Mouse (Mus musculus) kidney, postnatal 0 days (tissue): ENCODE data around the gene Pkd1. TPM values are rescaled to one million over a fixed set of nuclear protein-coding genes. Genes with fewer than 3 reads are reported as not detected.
A peak's percentile ranks its signal among the peaks of the same experiment; 100 is the strongest.

Source experiments
- ATAC-seq: fragments of 200-750 bp; cut with Nextera tagmentation; replicated peaks from 2 replicates; pipeline ENCODE4 v1.8.0; 2017; ENCODE audit warnings: low read depth, moderate number of reproducible peaks, moderate TSS enrichment, moderate library complexity; ENCODE audit not compliant: low FRiP score
- DNase-seq: peaks from one replicate; pipeline ENCODE4 v3.0.0-alpha.2; 2016; ENCODE audit warnings: low spot score
- H3K27ac ChIP-seq: fragments of 300-500 bp; sonication (generic); 2 replicates; pipeline ENCODE4 v1.5.1; 2014; ENCODE audit warnings: mild to moderate bottlenecking
- H3K27me3 ChIP-seq: fragments of 300-500 bp; sonication (generic); 2 replicates; pipeline ENCODE4 v1.6.1; 2014; ENCODE audit warnings: low read length, mixed read lengths; ENCODE audit not compliant: insufficient read depth
- H3K36me3 ChIP-seq: fragments of 300-500 bp; sonication (generic); 2 replicates; pipeline ENCODE4 v1.6.1; 2014; ENCODE audit warnings: low read length, mixed read lengths; ENCODE audit not compliant: insufficient read depth
- H3K4me1 ChIP-seq: fragments of 300-500 bp; sonication (generic); replicated peaks from 2 replicates; pipeline ENCODE4 v1.6.1; 2014; ENCODE audit warnings: antibody characterized with exemption, low read length, mixed read lengths; ENCODE audit not compliant: insufficient read depth
- H3K4me2 ChIP-seq: fragments of 300-500 bp; sonication (generic); 2 replicates; pipeline ENCODE4 v1.6.1; 2014; ENCODE audit warnings: mild to moderate bottlenecking, low read length, moderate library complexity, mixed read lengths
- H3K4me3 ChIP-seq: fragments of 300-500 bp; sonication (generic); replicated peaks from 2 replicates; pipeline ENCODE4 v1.5.1; 2014; ENCODE audit warnings: low read depth, low read length
- H3K9ac ChIP-seq: fragments of 300-500 bp; sonication (generic); 2 replicates; pipeline ENCODE4 v1.6.1; 2014; ENCODE audit warnings: low read depth, low read length
- H3K9me3 ChIP-seq: fragments of 300-500 bp; sonication (generic); replicated peaks from 2 replicates; pipeline ENCODE4 v1.6.1; 2016; ENCODE audit warnings: low read length, inconsistent platforms, mixed read lengths
- CTCF ChIP-seq: IDR thresholded peaks from 2 replicates; pipeline ENCODE4 v1.5.1; 2016; ENCODE audit warnings: antibody characterized with exemption, low read depth, mild to moderate bottlenecking, moderate library complexity
- WGBS: fragments of 180-500 bp; shearing (Covaris S2); extraction: QIAGEN DNeasy Blood & Tissue Kit; methylation state at CpG from one replicate; pipeline ENCODE4 v1.1.7; 2014; 5-methylcytosine and 5-hydroxymethylcytosine counted together
- polyA plus RNA-seq: library from polyadenylated mRNA; unstranded; fragments of >200 nt; fragmentation: Nextera tagmentation; extraction: Ambion mirVana; gene quantifications from 2 replicates; pipeline ENCODE4 v1.2.1, GENCODE M21; 2015

Pkd1 gene
- polyA plus RNA-seq, 1 experiment from 2014 or later = 17.7 TPM

DNA sequence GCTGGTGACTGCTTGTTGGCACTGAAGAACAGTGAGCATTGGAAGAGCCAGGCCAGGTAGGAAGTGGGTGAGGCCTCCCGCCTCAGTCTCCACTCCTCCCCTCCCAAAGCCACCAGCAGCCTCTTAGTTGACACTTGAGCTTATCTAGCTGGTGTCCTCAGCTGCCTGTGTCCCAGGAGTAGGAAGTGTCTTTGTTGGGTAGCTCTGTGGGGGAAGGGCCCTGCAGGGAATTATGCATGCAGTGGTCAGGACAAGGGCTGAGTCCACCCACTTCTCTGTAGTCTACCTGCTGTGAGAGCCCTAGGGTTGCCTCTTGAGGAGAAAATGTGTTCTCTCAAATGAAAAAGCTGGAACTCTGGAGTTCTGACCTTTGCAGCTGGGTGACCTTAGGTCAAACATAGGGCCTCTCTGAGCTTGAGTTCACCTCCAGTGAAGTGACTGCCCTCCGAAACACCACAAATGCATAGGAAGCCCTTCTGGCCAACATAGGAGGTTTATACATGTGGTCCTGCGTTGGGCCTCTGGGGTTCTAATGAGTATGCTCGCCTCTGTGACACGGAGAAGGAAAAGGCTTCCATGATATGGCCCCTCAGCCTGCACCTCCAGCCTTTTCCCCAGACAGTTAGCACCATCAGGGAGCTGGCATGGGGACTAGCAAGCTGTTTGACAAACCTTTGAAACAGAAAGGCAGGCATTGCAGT lies 87.3 kb downstream of the Pkd1 start:
- Histone ChIP-seq H3K4me1 (peaks cover 17% of the 10 kb centered on the region), H3K4me2 (no peak overlapping the region), H3K9me3 (no peaks in the 10 kb centered on the region), H3K36me3 (peaks cover 11% of the 10 kb centered on the region; the same call in 1 of the 2 replicates), H3K4me3 (no peak overlapping the region), H3K27ac (no peak overlapping the region), H3K27me3 (no peaks in the 10 kb centered on the region), H3K9ac (no peak overlapping the region)
- ATAC-seq (no peak), DNase-seq (no peak)
- WGBS = 74% methylated on average over 5 of the region's 5 CpGs
- TF ChIP-seq CTCF = no peak

DNA sequence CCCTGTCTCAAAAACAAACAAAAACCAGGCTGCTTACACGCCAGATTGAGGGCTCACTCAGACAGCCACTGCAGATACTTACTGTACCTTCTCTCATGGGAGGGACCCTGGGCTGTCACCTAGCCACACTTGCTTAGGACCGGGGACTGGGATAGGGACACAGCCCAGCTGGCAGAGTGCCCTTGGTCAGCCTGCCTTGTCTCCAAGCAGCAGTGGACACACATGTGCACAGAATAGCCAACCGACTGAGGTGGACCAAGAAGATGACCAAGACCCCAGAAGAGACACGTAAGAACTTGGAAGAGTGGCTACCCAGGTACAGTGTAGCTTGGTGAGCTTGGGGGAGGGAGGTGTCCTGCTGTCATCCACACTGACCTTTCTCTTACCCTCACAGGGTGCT lies 88.6 kb downstream of the Pkd1 start:
- no peak overlapping the region for H3K4me2 ChIP-seq
- DNase-seq (no peak), ATAC-seq (no peak)
- H3K4me1 ChIP-seq = peaks cover 12% of the 10 kb centered on the region; the same call in 1 of the 2 replicates
- 81% methylated on average over 4 of the region's 4 CpGs for WGBS
- H3K9ac ChIP-seq = no peak overlapping the region
- no peak overlapping the region for H3K4me3 ChIP-seq
- TF ChIP-seq CTCF = no peak
- H3K36me3 ChIP-seq = peaks cover 16% of the 10 kb centered on the region; the same call in 1 of the 2 replicates
- peak overlapping the region; percentile 80; the same call in 1 of the 2 replicates for H3K27ac ChIP-seq
- H3K27me3 ChIP-seq = no peaks in the 10 kb centered on the region
- H3K9me3 ChIP-seq = no peaks in the 10 kb centered on the region

GRCm38 (mm10) chr17:24638840-24639239 lies 89.2 kb downstream of the Pkd1 start:
- no peaks in the 10 kb centered on the region for H3K27me3 ChIP-seq
- WGBS = 25% methylated on average over 9 of the region's 9 CpGs

DNA sequence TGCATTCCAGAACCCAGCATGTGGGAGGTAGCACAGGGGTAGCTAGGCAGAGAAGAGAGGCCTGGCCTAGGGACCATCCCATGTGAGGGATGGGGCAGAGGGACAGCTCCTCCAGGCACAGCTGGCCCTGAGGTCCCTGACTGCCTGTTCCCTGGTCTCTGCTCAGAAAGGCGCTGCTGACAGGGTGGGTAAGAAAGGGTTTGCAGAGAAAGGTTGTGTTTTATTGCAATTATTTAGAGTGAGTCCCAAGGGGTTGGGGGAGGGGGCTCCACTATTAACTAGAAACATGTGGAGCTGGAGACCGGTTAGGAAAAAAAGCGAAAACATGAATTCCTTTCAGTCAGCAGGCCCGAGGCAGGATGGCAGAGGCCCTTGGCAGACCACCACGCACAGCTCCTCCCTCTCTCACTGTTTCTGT lies 89.9 kb downstream of the Pkd1 start:
- ATAC-seq = peak; percentile 12; the same call in 1 of the 2 replicates
- H3K4me1 ChIP-seq = peaks cover 23% of the 10 kb centered on the region

More at GRCm38 (mm10) chr17:24638840-24639239, 89.2 kb downstream of the Pkd1 start:
- H3K4me3 ChIP-seq = no peak overlapping the region
- H3K9ac ChIP-seq = 0 out of 2 replicates have a peak overlapping the region, but pooled peaks have one; percentile 4
- peaks cover 15% of the 10 kb centered on the region; the same call in 1 of the 2 replicates for H3K4me1 ChIP-seq
- peak; percentile 89 for DNase-seq
- H3K4me2 ChIP-seq = no peak overlapping the region
- H3K9me3 ChIP-seq = no peaks in the 10 kb centered on the region
- TF ChIP-seq CTCF = no peak
- H3K27ac ChIP-seq = peak overlapping the region; percentile 80
- peaks cover 16% of the 10 kb centered on the region; the same call in 1 of the 2 replicates for H3K36me3 ChIP-seq
- peak; percentile 78 for ATAC-seq

GRCm38 (mm10) chr17:24640119-24640518 lies 90.5 kb downstream of the Pkd1 start:
- Histone ChIP-seq H3K9ac (0 out of 2 replicates have a peak overlapping the region, but pooled peaks have one; percentile 4), H3K4me1 (peaks cover 28% of the 10 kb centered on the region), H3K36me3 (peaks cover 16% of the 10 kb centered on the region; the same call in 1 of the 2 replicates), H3K27ac (peak overlapping the region; percentile 80), H3K4me2 (no peak overlapping the region), H3K27me3 (no peaks in the 10 kb centered on the region), H3K9me3 (no peaks in the 10 kb centered on the region), H3K4me3 (no peak overlapping the region)
- DNase-seq (no peak), ATAC-seq (no peak)
- no peak for TF ChIP-seq CTCF
- WGBS = 82% methylated on average over 7 of the region's 7 CpGs

More for the DNA sequence above, 89.9 kb downstream of the Pkd1 start:
- DNase-seq = peak; percentile 57
- H3K27me3 ChIP-seq = no peaks in the 10 kb centered on the region
- H3K9me3 ChIP-seq = no peaks in the 10 kb centered on the region
- TF ChIP-seq CTCF = no peak
- H3K36me3 ChIP-seq = peaks cover 16% of the 10 kb centered on the region; the same call in 1 of the 2 replicates
- H3K4me3 ChIP-seq = no peak overlapping the region
- 44% methylated on average over 5 of the region's 5 CpGs for WGBS
- peak overlapping the region; percentile 80 for H3K27ac ChIP-seq
- H3K9ac ChIP-seq = no peak overlapping the region
- no peak overlapping the region for H3K4me2 ChIP-seq

- Histone ChIP-seq H3K4me1 (peaks cover 33% of the 10 kb centered on the region), H3K4me3 (no peak overlapping the region), H3K9ac (0 out of 2 replicates have a peak overlapping the region, but pooled peaks have one; percentile 4), H3K9me3 (no peaks in the 10 kb centered on the region), H3K27me3 (no peaks in the 10 kb centered on the region), H3K4me2 (no peak overlapping the region), H3K27ac (0 out of 2 replicates have a peak overlapping the region, but pooled peaks have one; percentile 80), H3K36me3 (peaks cover 16% of the 10 kb centered on the region; the same call in 1 of the 2 replicates)
- DNase-seq (no peak), ATAC-seq (no peak)
- no peak for TF ChIP-seq CTCF
- 93% methylated on average over 15 of the region's 15 CpGs for WGBS
Measured at GRCm38 (mm10) chr17:24640581-24640980, 90.9 kb downstream of the Pkd1 start.
